Mouse (Mus musculus): ENCODE measurements at regions not wholly inside any gene's neighbourhood (a gene's known extent, or its start where the extent isn't known, plus 50 kb on each side); places are given as distances from the start of the nearest gene placed in this dataset.
A peak's percentile ranks its signal among the peaks of the same experiment; 100 is the strongest.
"Not testable (repeated sequence)": the region's sequence is repeated elsewhere in the genome, so short reads cannot be mapped to it uniquely, and the experiment has no call there.

DNA sequence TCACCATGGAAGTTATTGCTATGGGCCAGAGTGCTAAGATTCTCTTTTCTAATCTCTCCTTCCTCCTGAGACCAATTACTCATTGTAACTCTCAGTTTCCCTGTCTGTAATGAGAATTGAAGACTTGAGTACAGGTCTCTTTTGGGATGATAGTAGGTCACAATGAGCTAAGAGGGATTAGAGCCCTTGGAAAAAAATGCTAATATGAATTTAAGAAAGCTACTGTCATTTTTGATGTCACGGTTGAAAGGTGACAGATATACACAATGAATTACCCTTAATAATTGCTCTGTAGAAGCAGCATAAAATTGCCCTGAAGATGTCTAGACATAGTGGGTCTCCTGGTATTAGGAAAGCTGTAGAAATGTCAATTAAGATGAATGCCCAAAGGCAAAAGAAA, 178.2 kb downstream of the Kcna4 start:
- no peak for DNase-seq (ENCODE audit: extremely low spot score in 1 of 2, low spot score in 1 of 2)

DNA sequence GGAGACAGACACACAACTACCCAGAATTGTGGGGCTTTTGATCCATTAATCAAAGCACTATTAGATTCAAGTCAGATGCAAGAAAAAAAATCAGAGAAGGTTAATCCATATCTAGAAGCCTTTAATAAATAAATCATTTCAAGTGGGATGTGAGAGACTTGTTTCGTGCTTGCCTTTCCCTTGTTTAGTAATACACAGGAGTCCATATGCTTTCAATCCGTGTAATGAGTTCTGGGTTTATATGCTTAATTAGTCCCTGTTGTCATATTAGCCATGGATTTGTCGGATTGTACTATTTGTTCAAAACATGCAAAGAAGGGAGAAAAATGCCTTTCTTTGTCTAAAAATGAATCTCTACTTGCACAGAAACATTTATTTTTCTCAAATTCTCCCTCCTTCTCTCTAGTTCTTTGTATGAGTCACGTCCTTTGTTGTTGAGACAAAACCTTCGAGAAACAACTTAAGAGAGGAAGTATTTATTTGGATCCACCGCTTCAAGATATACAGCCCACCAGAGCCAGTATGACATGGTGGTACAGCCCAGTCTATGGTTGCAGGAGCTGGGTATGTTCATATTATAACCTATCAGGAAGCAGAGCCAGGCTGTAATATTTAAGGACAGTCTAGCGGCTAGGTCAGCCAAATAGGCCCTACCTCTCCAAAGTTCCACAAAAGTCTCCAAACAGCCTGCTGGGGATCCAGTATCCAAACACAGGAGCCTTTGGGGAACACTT, 213.4 kb downstream of the Kcna4 start:
- no peak for DNase-seq (ENCODE audit: extremely low spot score in 1 of 2, low spot score in 1 of 2)

DNA sequence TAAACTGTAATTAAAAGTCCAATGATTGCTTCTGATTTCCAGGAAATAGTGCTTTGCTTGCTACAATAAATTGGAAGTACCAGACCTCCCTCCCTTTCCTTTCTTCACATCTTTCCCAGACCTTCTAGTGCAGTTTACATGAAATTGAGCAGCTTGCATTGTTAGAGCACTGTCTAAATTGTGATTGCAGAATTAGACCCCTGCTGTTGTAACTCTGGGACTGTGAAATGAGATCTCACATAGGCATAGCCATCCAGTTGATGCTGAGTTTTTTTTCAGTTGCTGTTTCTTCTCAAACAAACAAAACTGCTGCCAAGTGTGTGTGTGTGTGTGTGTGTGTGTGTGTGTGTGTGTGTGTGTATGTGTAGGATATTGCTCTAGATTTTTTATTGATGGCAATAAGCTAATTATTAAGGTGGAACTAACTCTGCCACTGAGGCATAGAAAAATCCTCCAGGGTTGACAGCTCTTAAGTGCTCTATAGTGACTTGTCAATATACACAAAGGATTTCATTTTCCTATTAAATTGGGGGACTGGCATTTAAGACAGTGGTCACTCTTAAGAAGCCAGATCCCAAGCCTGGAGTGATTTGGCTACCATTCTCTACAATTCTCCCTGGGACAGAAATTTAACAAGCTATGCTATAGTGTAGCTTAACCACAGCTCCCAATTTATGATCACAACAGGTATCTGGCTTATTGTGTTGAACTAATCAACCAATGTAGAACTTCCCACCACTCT, 217.2 kb downstream of the Kcna4 start:
- DNase-seq (ENCODE audit: extremely low spot score in 1 of 2, low spot score in 1 of 2): no peak

DNA sequence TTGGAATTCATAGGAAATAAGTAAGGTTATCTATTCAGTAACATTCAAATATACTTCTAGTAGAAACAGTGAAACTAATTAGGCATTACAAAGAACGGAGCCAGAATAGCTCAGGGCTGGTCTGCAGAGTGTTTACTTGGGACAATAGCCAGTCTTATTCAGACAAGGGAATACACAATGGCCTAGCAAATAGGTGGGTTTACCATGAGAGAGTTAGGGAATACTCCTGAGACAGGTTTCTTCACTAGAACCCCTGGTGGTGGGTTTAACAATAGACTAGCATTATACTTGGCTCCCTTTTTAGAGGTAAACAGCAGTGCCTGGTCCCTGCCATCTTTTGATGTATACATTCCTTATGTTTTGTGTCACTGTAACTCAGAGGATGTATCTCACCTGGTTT, 225.0 kb downstream of the Kcna4 start:
- not testable (repeated sequence) for DNase-seq (ENCODE audit: extremely low spot score in 1 of 2, low spot score in 1 of 2)

DNA sequence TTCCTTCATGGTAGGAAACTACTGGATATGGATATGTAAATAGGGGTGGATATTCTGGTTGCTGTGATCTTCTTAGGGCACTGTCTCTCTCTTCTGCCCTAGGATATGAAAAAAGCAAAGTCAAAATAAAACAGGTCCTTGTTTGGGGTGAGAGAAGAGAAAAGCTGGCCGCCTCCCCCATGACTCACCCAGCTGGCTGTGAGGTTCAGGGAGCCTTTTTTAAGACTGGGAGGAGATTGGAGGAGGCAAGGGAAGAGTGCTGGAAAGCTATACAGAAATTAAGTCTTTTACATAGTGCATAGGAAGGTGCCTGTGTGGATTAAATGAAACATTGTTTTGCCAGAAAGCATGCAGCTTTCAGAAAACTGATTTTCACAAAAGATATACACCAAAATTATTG, 227.7 kb downstream of the Kcna4 start:
- DNase-seq (ENCODE audit: extremely low spot score in 1 of 2, low spot score in 1 of 2): no peak

DNA sequence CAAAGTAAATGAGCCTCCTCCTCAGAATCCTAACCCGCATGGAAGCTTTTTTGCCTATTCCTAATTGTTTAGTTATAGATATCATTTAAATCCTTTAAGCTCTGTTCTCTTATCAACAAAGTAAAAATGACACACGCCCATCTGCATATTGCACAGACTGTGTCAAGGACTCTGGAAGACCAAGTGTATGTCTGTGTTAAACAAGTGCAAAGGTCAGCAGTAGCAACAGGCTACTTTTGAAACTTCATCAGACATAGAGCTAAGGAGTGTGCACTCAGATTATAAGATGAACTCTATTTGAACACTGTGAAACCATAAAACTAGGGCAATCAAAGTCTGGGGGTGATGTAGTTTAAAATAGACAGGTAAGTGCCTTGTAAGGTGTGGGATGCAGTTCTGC, 228.3 kb downstream of the Kcna4 start:
- no peak for DNase-seq (ENCODE audit: extremely low spot score in 1 of 2, low spot score in 1 of 2)

DNA sequence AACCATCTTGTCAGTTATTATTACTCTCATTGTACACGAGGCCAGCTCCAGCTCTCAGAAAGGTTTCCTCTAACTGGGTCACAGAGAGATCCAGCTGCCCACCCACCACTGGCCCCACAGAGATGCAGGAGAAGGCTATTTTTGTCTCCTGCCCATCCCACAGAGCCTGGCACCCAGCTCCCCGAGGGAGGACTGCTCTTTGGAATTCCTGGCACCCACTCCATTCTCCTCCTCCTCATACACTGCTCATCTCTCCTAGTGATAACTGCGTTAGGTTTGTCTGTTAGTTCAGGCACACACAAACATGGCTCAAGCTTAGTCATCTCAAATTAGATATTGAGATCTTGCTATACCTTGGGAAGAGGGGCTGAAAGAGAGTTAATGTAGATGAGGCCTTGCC, 228.9 kb downstream of the Kcna4 start:
- peak; percentile 19 to 27 for DNase-seq (ENCODE audit: extremely low spot score in 1 of 2, low spot score in 1 of 2)

DNA sequence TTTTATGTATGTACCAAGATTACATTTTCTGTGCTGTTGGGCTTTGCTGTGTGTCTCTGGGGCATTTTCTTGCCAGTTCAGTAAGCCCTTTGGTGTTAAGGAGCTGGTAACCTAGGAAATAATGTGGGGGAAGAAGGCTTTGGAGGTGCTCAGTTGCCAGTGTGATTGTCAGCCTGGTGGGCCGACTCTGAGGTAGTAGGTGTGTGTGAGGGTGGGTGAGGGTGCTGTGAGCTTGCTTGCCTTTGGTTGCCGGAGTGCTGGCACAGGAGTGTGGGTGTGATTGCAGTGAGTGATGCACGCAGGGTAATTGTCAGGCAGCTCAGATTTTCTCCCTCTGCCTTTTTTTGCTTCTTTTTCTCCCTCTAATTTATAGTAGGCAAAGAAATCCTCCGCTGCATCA, 229.3 kb downstream of the Kcna4 start:
- DNase-seq (ENCODE audit: extremely low spot score in 1 of 2, low spot score in 1 of 2): peak; percentile 16 to 18

DNA sequence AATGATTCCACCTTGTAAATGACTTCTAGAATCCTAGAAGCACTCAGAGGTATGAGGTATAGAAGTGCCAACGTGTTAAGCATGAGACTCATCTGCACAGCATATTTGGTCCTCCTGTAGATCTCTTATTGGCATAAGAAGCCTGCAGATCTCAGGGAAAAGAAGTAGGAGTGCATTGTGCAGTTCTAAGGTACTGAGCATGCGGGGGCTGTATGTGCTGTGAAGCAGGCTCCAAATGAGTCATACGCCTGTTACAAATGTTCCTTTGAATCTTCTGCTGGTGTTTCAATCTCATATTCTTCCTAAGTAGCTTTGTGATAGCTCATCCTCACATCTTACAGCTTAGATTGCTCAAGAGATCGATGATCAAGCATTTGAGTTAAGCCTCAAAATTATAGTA, 252.7 kb downstream of the Kcna4 start:
- no peak for DNase-seq (ENCODE audit: extremely low spot score in 1 of 2, low spot score in 1 of 2)

DNA sequence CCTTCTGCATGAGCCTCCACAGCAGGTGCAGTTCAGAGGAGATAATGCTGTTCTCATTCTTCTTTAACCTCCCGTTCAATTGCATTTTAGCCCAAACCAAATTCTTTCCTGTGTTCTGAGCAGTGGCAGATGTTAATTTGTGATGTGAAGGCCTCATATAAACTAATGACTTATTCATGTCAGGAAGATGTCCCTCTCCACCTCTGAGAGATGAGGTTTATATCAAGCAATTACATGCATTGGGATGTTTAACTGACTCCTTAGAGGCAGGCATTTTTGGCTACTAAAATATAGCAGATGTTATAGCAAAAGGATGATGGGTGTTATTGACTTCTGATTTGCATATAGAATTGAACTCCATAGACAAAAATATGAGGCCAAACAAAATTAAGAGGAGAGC, 262.1 kb downstream of the Kcna4 start:
- no peak for DNase-seq (ENCODE audit: extremely low spot score in 1 of 2, low spot score in 1 of 2)

DNA sequence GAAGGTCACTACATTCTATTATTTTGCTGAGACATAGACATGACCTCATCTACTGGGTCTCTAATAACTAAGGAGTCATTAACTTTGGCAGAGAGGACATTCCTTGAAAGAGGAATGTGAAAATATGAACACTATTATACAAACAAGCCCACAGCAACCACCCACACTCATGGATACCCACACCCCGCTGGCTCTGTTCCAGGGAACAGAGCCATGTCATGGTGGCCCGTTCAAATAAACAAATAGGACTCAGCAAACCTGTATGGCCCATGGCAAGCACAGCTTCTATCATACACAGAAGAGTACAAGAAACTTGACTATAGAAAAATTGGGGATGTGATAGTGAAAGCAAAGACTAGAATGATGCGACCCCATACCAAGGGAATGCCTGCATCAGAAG, 265.8 kb downstream of the Kcna4 start:
- DNase-seq (ENCODE audit: extremely low spot score in 1 of 2, low spot score in 1 of 2): no peak

DNA sequence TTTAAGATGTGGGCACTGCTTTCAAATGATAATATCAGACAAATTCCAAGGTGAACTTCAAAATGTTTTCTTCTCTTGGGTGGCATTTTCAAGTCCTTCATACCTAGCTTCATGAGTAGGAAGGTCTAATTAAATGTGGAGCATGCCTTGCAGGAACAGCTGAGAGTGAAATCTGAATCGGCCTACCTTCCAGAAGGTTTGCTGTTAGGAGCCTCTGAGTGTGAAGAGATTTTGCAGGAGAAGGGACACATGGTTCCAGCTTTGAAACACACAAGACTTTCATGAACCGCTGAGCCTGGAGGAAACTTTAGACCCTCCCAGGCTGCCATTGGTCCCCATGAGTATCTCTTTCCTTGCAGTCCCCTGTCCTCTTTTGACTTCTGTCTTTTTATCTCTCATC, 279.2 kb downstream of the Kcna4 start:
- DNase-seq (ENCODE audit: extremely low spot score in 1 of 2, low spot score in 1 of 2): no peak

DNA sequence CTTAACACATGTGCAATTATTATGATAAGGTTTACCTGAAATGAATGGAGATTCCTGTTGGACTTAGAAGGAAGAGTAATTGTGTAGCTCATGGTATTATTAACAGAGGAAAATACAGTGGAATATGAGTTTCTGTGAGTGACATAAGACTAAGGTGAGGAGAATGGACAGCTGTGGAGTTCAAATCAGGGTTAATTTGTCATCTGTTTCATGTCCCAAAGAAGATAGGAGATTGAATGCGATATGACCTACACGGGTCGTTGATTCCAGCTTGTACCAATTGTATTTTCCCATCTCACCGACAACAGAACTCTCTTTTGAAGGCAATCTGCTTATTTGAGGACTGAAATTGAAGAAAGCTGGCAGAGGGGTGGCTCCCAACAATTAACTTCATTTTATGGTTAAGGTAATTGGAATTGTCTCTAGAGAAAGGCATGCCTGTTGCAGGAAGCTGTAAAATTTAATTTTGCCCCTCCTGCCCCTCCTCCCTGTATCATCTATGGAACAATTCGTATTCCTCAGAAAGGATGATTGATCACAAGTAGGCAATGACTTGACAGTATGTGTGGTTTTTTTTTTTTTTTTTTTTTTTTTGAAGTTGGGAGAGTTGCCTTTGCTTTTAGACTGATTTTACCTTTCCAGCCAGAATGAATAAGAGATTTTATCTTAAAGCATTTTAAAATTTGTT, 319.6 kb downstream of the Kcna4 start:
- no peak for DNase-seq (ENCODE audit: extremely low spot score in 1 of 2, low spot score in 1 of 2)

DNA sequence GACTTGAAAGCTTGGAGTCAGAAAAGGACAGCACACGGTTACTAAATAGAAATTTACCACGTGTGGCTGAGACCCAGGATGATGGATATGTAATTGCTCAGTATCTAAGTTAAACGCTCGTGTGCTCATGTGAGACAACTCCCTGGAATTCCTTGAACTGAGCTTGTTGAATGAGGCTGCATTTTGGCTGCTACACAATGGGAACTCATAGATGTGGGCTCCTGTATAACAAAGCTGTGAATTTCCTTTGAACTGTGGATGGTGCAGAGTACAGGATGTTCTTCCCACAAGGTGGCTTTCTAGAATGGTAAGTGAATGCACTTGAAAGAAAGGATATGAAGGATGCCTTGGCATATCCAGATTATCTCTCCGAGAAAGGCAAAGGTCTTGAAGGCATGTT, 321.4 kb downstream of the Kcna4 start:
- no peak for DNase-seq (ENCODE audit: extremely low spot score in 1 of 2, low spot score in 1 of 2)

DNA sequence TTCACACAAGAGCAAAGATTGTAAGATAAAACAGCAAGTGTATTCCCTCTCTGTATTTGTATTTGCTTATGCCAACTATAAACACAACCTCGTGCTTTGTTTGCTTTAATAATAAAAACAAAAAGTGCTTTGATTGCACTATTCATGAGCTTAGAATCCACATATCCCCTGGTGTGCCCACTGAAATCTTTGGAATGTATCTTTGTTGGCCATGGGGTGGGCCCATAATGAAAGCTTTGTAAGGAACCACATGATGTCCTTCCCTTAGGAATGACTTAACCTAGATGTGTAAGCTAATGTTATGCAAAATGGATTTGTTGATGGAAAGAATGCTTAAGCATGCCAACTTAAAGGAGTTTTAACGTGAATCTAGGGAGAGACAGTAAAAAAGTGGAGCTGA, 321.8 kb downstream of the Kcna4 start:
- no peak for DNase-seq (ENCODE audit: extremely low spot score in 1 of 2, low spot score in 1 of 2)

DNA sequence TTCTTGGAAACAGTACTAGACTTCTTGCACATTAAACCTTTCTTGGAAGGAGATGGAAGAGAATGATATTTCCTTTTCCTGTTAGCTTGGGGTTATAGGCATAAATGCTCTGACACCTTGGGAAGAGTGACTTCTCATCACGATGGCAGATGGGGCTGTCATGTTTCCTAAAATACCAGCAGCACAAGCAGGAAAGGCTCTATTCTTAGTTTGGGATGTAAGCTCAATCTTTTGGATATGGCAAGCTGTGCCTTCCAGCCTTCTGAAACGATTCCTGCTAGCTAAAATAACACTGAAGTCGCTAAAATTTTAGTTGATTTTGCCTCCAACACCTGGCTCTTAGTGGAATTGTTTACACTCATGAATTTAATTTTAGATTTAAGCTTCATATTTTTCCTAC, 324.3 kb downstream of the Kcna4 start:
- no peak for DNase-seq (ENCODE audit: extremely low spot score in 1 of 2, low spot score in 1 of 2)

DNA sequence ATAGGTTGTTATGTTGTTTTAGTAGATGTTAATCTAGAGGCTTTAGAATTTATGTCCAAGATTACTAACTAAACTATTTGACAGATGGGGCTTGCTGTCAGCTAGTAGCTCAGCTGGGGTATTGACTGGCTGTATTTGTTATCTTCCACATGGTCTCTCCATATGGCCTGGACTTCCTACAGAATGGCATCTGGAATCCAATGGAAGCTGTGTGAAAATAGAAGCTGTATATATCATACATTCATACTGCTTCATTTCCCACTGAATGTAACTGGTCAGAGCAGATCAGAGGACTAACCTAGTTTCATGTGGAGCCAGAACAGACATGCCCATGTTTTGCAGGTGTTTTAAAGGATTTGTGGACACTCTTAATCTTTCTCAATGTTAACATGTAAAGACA, 337.0 kb downstream of the Kcna4 start:
- no peak for DNase-seq (ENCODE audit: extremely low spot score in 1 of 2, low spot score in 1 of 2)

DNA sequence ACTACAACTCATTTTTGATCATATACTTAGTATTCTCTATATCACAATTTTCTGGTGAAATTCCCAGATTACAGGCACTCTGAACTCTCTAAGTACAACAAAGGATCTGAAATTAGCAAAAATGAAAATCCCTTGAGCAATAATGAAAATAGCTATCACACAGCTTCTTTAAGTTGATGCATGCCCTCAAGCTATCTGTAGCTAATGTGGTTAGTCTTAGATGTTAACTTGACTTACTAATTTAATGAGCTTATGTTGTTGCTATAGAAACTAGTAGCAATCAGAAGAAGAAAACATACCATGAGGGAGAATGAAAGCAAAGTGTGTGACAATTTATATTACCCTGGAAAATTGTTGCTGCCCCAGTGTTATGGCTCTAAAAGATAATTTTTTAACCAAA, 368.7 kb downstream of the Kcna4 start:
- no peak for DNase-seq (ENCODE audit: extremely low spot score in 1 of 2, low spot score in 1 of 2)
